Comparison of ENCODE assay signal across 8 mouse cellular contexts in genomic region chr5:146904404-146904803, GRCm38 (mm10). TPM values are rescaled to one million over a fixed set of nuclear protein-coding genes. Genes with fewer than 3 reads are reported as not detected.
DNase-seq lines count a peak whose midpoint lies in the region; ATAC-seq and TF ChIP-seq lines count a peak whose summit lies in the region.

No protein-coding gene starts in this region.

- H3K27ac ChIP-seq in bone marrow, adult 2 months (ENCODE audit: control insufficient read depth, insufficient read depth, low read depth, low read length, poor library complexity) = no peak overlapping the region
- H3K27ac ChIP-seq in heart, postnatal 0 days (ENCODE audit: low read depth) = no peak overlapping the region
- no peak overlapping the region for H3K27ac ChIP-seq in liver, embryonic 13.5 days
- H3K27ac ChIP-seq in neural tube, embryonic 11.5 days (ENCODE audit: low read depth, low read length) = no peak overlapping the region
- H3K27ac ChIP-seq in stomach, embryonic 14.5 days (ENCODE audit: low read length) = no peak overlapping the region

- peak; percentile 42 for TF ChIP-seq CTCF in bone marrow, adult 2 months (IDR thresholded peaks at IDR 0.05; ENCODE audit: control insufficient read depth, insufficient read depth, low read length)
- peak; percentile 85 for TF ChIP-seq CTCF in heart, postnatal 0 days (IDR thresholded peaks at IDR 0.05; ENCODE audit: low read depth)

- no peak for TF ChIP-seq POLR2A in bone marrow, adult 2 months (IDR thresholded peaks at IDR 0.05; ENCODE audit: borderline replicate concordance, control insufficient read depth, low read depth, low read length)

- no peak overlapping the region for H3K4me3 ChIP-seq in bone marrow, adult 2 months (replicated peaks; ENCODE audit: control insufficient read depth, low read depth, low read length)
- no peak overlapping the region for H3K4me3 ChIP-seq in heart, postnatal 0 days (ENCODE audit: low read depth, low read length)
- H3K4me3 ChIP-seq in liver, embryonic 13.5 days (replicated peaks) = no peak overlapping the region
- no peak overlapping the region for H3K4me3 ChIP-seq in neural tube, embryonic 11.5 days (ENCODE audit: low read depth, low read length)
- no peak overlapping the region for H3K4me3 ChIP-seq in stomach, embryonic 14.5 days (ENCODE audit: low read depth, low read length)

- H3K9me3 ChIP-seq in heart, postnatal 0 days (replicated peaks; ENCODE audit: control insufficient read depth, low read length) = no peaks in the 10 kb centered on the region
- no peaks in the 10 kb centered on the region for H3K9me3 ChIP-seq in liver, embryonic 13.5 days (replicated peaks)
- H3K9me3 ChIP-seq in neural tube, embryonic 11.5 days (ENCODE audit: control insufficient read depth, low read length) = no peaks in the 10 kb centered on the region
- no peaks in the 10 kb centered on the region for H3K9me3 ChIP-seq in stomach, embryonic 14.5 days (ENCODE audit: control insufficient read depth, low read depth, low read length)

- H3K4me1 ChIP-seq in bone marrow, adult 2 months (ENCODE audit: control insufficient read depth, insufficient read depth, low read length) = no peaks in the 10 kb centered on the region
- no peaks in the 10 kb centered on the region for H3K4me1 ChIP-seq in heart, postnatal 0 days (ENCODE audit: control insufficient read depth, insufficient read depth)
- H3K4me1 ChIP-seq in liver, embryonic 13.5 days (replicated peaks) = peaks cover 9% of the 10 kb centered on the region; the same call in 1 of the 2 replicates
- no peaks in the 10 kb centered on the region for H3K4me1 ChIP-seq in neural tube, embryonic 11.5 days (ENCODE audit: control insufficient read depth, insufficient read depth, low read length)
- peaks cover 6% of the 10 kb centered on the region for H3K4me1 ChIP-seq in stomach, embryonic 14.5 days (ENCODE audit: control insufficient read depth, insufficient read depth, low read length)

- no peak for TF ChIP-seq EP300 in heart, postnatal 0 days (IDR thresholded peaks at IDR 0.05; ENCODE audit: low read depth)

- H3K9ac ChIP-seq in heart, postnatal 0 days (replicated peaks; ENCODE audit: low read depth, low read length) = no peak overlapping the region
- no peak overlapping the region for H3K9ac ChIP-seq in liver, embryonic 13.5 days
- H3K9ac ChIP-seq in neural tube, embryonic 11.5 days (ENCODE audit: low read length) = no peak overlapping the region
- H3K9ac ChIP-seq in stomach, embryonic 14.5 days (replicated peaks; ENCODE audit: low read depth, low read length) = no peak overlapping the region

- peak; percentile 58; the same call in 1 of the 2 replicates for ATAC-seq in erythroid progenitor cell, adult 5-6 weeks (replicated peaks; ENCODE audit: low FRiP score, poor library complexity, severe bottlenecking)
- peak; percentile 66 for ATAC-seq in heart, postnatal 0 days (ENCODE audit: insufficient read depth, low read depth)
- ATAC-seq in liver, embryonic 13.5 days (ENCODE audit: low read depth) = peak; percentile 66
- ATAC-seq in neural tube, embryonic 11.5 days (ENCODE audit: insufficient read depth, low FRiP score, low TSS enrichment) = peak; percentile 39; the same call in 1 of the 2 replicates
- ATAC-seq in stomach, embryonic 14.5 days (ENCODE audit: insufficient number of reproducible peaks, insufficient read depth, low FRiP score, low read depth) = peak; percentile 39; the same call in 1 of the 2 replicates

- H3K36me3 ChIP-seq in heart, postnatal 0 days (replicated peaks; ENCODE audit: control insufficient read depth, insufficient read depth, low read length) = no peaks in the 10 kb centered on the region
- no peaks in the 10 kb centered on the region for H3K36me3 ChIP-seq in liver, embryonic 13.5 days
- H3K36me3 ChIP-seq in neural tube, embryonic 11.5 days (ENCODE audit: control insufficient read depth, insufficient read depth, low read length) = no peaks in the 10 kb centered on the region
- H3K36me3 ChIP-seq in stomach, embryonic 14.5 days (ENCODE audit: control insufficient read depth, insufficient read depth, low read length) = no peaks in the 10 kb centered on the region

- no peaks in the 10 kb centered on the region for H3K27me3 ChIP-seq in heart, postnatal 0 days (ENCODE audit: control insufficient read depth, insufficient read depth, low read length)
- no peaks in the 10 kb centered on the region for H3K27me3 ChIP-seq in liver, embryonic 13.5 days
- no peaks in the 10 kb centered on the region for H3K27me3 ChIP-seq in neural tube, embryonic 11.5 days (ENCODE audit: control insufficient read depth, insufficient read depth, low read length)
- no peaks in the 10 kb centered on the region for H3K27me3 ChIP-seq in stomach, embryonic 14.5 days (ENCODE audit: control insufficient read depth, insufficient read depth, low read length)

- WGBS in bone marrow, adult 2 months = 13% methylated on average over 8 of the region's 8 CpGs
- 27% methylated on average over 8 of the region's 8 CpGs for WGBS in heart, postnatal 0 days
- 21% methylated on average over 8 of the region's 8 CpGs for WGBS in liver, embryonic 13.5 days (ENCODE audit: insufficient replicate concordance)
- 45% methylated on average over 8 of the region's 8 CpGs for WGBS in neural tube, embryonic 11.5 days
- WGBS in stomach, embryonic 14.5 days = 38% methylated on average over 8 of the region's 8 CpGs

- H3K4me2 ChIP-seq in heart, postnatal 0 days (ENCODE audit: low read depth, low read length) = no peak overlapping the region
- H3K4me2 ChIP-seq in liver, embryonic 13.5 days = no peak overlapping the region
- H3K4me2 ChIP-seq in neural tube, embryonic 11.5 days (ENCODE audit: low read depth) = no peak overlapping the region
- H3K4me2 ChIP-seq in stomach, embryonic 14.5 days (replicated peaks; ENCODE audit: low read depth, low read length) = no peak overlapping the region

- peak; percentile 80 for DNase-seq in CD4-positive helper T cell, adult 2 months (ENCODE audit: low read depth, low spot score)
- DNase-seq in heart, postnatal 0 days (ENCODE audit: low spot score) = peak; percentile 44
- DNase-seq in kidney, postnatal 14 days = peak; percentile 83
- DNase-seq in liver, embryonic 13.5 days = peak; percentile 57
- DNase-seq in neural tube, embryonic 11.5 days (ENCODE audit: low spot score) = peak; percentile 73

RNA-seq across cellular contexts. Expression of gene Gtf3a, which starts 44.1 kb away (rescaled TPM):
- 11.9 and 19.4 TPM in 2 replicates for polyA plus RNA-seq in bone marrow, adult 2 months (2011; ENCODE audit: insufficient read depth, insufficient read length, low replicate concordance, missing spikeins)
- total RNA-seq in erythroid progenitor cell, adult 5-6 weeks (2015; ENCODE audit: low replicate concordance) = 20.9 and 21.0 TPM in 2 replicates
- total RNA-seq in erythroid progenitor cell, adult 5-6 weeks (2017; ENCODE audit: low replicate concordance) = 15.3 and 19.6 TPM in 2 replicates
- total RNA-seq in heart, postnatal 0 days (2014; rRNA removed; ENCODE audit: low replicate concordance) = 41.8 and 52.4 TPM in 2 replicates
- 57.4 and 57.6 TPM in 2 replicates for polyA plus RNA-seq in heart, postnatal 0 days (2015; fragmentation: Nextera tagmentation; extraction: Ambion mirVana)
- polyA plus RNA-seq in liver, embryonic 13.5 days (2015; fragmentation: Nextera tagmentation; extraction: Ambion mirVana) = 77.0 and 84.6 TPM in 2 replicates
- polyA plus RNA-seq in neural tube, embryonic 11.5 days (2014; fragmentation: Nextera tagmentation; extraction: Ambion mirVana) = 94.7 and 101 TPM in 2 replicates
- 121 and 122 TPM in 2 replicates for polyA plus RNA-seq in stomach, embryonic 14.5 days (2014; fragmentation: Nextera tagmentation; extraction: Ambion mirVana)

RNA-seq across cellular contexts. Expression of gene Mtif3, which starts 59.2 kb away (rescaled TPM):
- polyA plus RNA-seq in bone marrow, adult 2 months (2011; ENCODE audit: insufficient read depth, insufficient read length, low replicate concordance, missing spikeins) = 4.3 and 12.3 TPM in 2 replicates
- total RNA-seq in erythroid progenitor cell, adult 5-6 weeks (2015; ENCODE audit: low replicate concordance) = 1.3 and 23.1 TPM in 2 replicates
- 3.2 and 6.2 TPM in 2 replicates for total RNA-seq in erythroid progenitor cell, adult 5-6 weeks (2017; ENCODE audit: low replicate concordance)
- 4.2 and 4.3 TPM in 2 replicates for total RNA-seq in heart, postnatal 0 days (2014; rRNA removed; ENCODE audit: low replicate concordance)
- polyA plus RNA-seq in heart, postnatal 0 days (2015; fragmentation: Nextera tagmentation; extraction: Ambion mirVana) = 21.2 and 26.6 TPM in 2 replicates
- 14.7 and 15.3 TPM in 2 replicates for polyA plus RNA-seq in liver, embryonic 13.5 days (2015; fragmentation: Nextera tagmentation; extraction: Ambion mirVana)
- 27.7 and 29.5 TPM in 2 replicates for polyA plus RNA-seq in neural tube, embryonic 11.5 days (2014; fragmentation: Nextera tagmentation; extraction: Ambion mirVana)
- 28.6 and 29.9 TPM in 2 replicates for polyA plus RNA-seq in stomach, embryonic 14.5 days (2014; fragmentation: Nextera tagmentation; extraction: Ambion mirVana)

RNA-seq across cellular contexts. Expression of gene Rasl11a, which starts 59.5 kb away (rescaled TPM):
- polyA plus RNA-seq in bone marrow, adult 2 months (2011; ENCODE audit: insufficient read depth, insufficient read length, low replicate concordance, missing spikeins) = not detected in 2 replicates
- not detected in 2 replicates for total RNA-seq in erythroid progenitor cell, adult 5-6 weeks (2015; ENCODE audit: low replicate concordance)
- not detected in 2 replicates for total RNA-seq in erythroid progenitor cell, adult 5-6 weeks (2017; ENCODE audit: low replicate concordance)
- 7.9 and 18.8 TPM in 2 replicates for total RNA-seq in heart, postnatal 0 days (2014; rRNA removed; ENCODE audit: low replicate concordance)
- 7.7 and 8.5 TPM in 2 replicates for polyA plus RNA-seq in heart, postnatal 0 days (2015; fragmentation: Nextera tagmentation; extraction: Ambion mirVana)
- polyA plus RNA-seq in liver, embryonic 13.5 days (2015; fragmentation: Nextera tagmentation; extraction: Ambion mirVana) = 2.9 and 3.1 TPM in 2 replicates
- polyA plus RNA-seq in neural tube, embryonic 11.5 days (2014; fragmentation: Nextera tagmentation; extraction: Ambion mirVana) = 23.0 and 25.0 TPM in 2 replicates
- polyA plus RNA-seq in stomach, embryonic 14.5 days (2014; fragmentation: Nextera tagmentation; extraction: Ambion mirVana) = 10.3 and 12.0 TPM in 2 replicates
